Comparison of ENCODE assay signal across 11 mouse cellular contexts in genomic region chr7:128270431-128270850, GRCm38 (mm10). TPM values are rescaled to one million over a fixed set of nuclear protein-coding genes. Genes with fewer than 3 reads are reported as not detected.
DNase-seq lines count a peak whose midpoint lies in the region; ATAC-seq and TF ChIP-seq lines count a peak whose summit lies in the region.
"Had no signal": no experiment of that assay in that cellular context is flagged by ENCODE, and none has a peak within 500 bp of the region (broad histone marks: within the 10 kb centered on the region; RNA-seq: fewer than 3 reads in every experiment).

No protein-coding gene starts in this region.

- WGBS in heart, embryonic 15.5 days = 35% methylated on average over 13 of the region's 13 CpGs
- WGBS in cerebellum, adult 2 months = 25% methylated on average over 13 of the region's 13 CpGs
- WGBS in liver, embryonic 11.5 days = 35% methylated on average over 13 of the region's 13 CpGs

- H3K27ac ChIP-seq in heart, embryonic 15.5 days = no peak overlapping the region
- no peak overlapping the region for H3K27ac ChIP-seq in ES-E14 (ENCODE audit: insufficient read depth, low read depth, low read length, poor library complexity, severe bottlenecking)
- no peak overlapping the region for H3K27ac ChIP-seq in cerebellum, adult 2 months (ENCODE audit: insufficient read depth, low read length)
- H3K27ac ChIP-seq in liver, embryonic 11.5 days (ENCODE audit: low read depth, low read length) = peak overlapping the region; percentile 79

- H3K27me3 ChIP-seq in heart, embryonic 15.5 days = no peaks in the 10 kb centered on the region
- H3K27me3 ChIP-seq in cerebellum, adult 2 months (ENCODE audit: control insufficient read depth, insufficient read depth, low read length) = no peaks in the 10 kb centered on the region
- peaks cover 2% of the 10 kb centered on the region; the same call in 1 of the 2 replicates for H3K27me3 ChIP-seq in liver, embryonic 11.5 days (replicated peaks; ENCODE audit: control insufficient read depth, insufficient read depth, low read length)

- no peaks in the 10 kb centered on the region for H3K9me3 ChIP-seq in heart, embryonic 15.5 days (replicated peaks)
- no peaks in the 10 kb centered on the region for H3K9me3 ChIP-seq in ES-E14 (ENCODE audit: control insufficient read depth, insufficient read depth, low read depth, low read length)
- H3K9me3 ChIP-seq in liver, embryonic 11.5 days (ENCODE audit: control insufficient read depth, low read length) = no peaks in the 10 kb centered on the region
- H3K9me3 ChIP-seq: G1E had no signal

- no peak for DNase-seq in heart, postnatal 4 days
- DNase-seq in ES-E14 (ENCODE audit: low read depth, low spot score) = peak; percentile 62
- DNase-seq in cerebellum, adult 2 months = peak; percentile 66 to 74
- peak; percentile 81 for DNase-seq in liver, embryonic 11.5 days (ENCODE audit: low spot score)
- no peak for DNase-seq in urinary bladder, postnatal 14 days (ENCODE audit: low spot score)
- DNase-seq in gastrocnemius, postnatal 36 days = no peak
- DNase-seq in layer of hippocampus, postnatal 25 days (ENCODE audit: extremely low spot score in 1 of 2, low spot score in 1 of 2) = no peak

- intact Hi-C loops in gastrocnemius, postnatal 36 days (cut with DNase I) = no loop called here

- no peak overlapping the region for H3K4me3 ChIP-seq in heart, embryonic 15.5 days
- peak overlapping the region; percentile 20 to 44; a peak in 3 of 4 replicates for H3K4me3 ChIP-seq in ES-E14 (ENCODE audit: insufficient read depth in 1 of 2, low read depth in 1 of 2, low read length in 2 of 2, poor library complexity in 1 of 2, severe bottlenecking in 1 of 2)
- no peak overlapping the region for H3K4me3 ChIP-seq in cerebellum, adult 2 months (replicated peaks; ENCODE audit: insufficient read depth, low read depth, low read length)
- 0 out of 2 replicates have a peak overlapping the region, but pooled peaks have one; percentile 6 for H3K4me3 ChIP-seq in liver, embryonic 11.5 days (ENCODE audit: low read depth, low read length)

- TF ChIP-seq POLR2A in cerebellum, adult 2 months (IDR thresholded peaks at IDR 0.05; ENCODE audit: borderline replicate concordance, insufficient read depth, low read length) = no peak

- TF ChIP-seq CTCF in cerebellum, adult 2 months (IDR thresholded peaks at IDR 0.05; ENCODE audit: borderline replicate concordance, insufficient read depth, low read depth, low read length) = no peak

- in situ Hi-C loops in ES-E14 (cut with MboI; ENCODE audit: low sequenced_read_pairs in 2 of 2, unreplicated experiment in 2 of 2) = no loop called here

- H3K4me1 ChIP-seq in heart, embryonic 15.5 days (replicated peaks) = peaks cover 6% of the 10 kb centered on the region
- H3K4me1 ChIP-seq in ES-E14 (ENCODE audit: control insufficient read depth in 2 of 2, insufficient read depth in 2 of 2, low read length in 2 of 2, poor library complexity in 1 of 2) = peaks cover 0 to 17% of the 10 kb centered on the region in 2 experiments; a peak in 1 of 4 replicates
- peaks cover 26% of the 10 kb centered on the region for H3K4me1 ChIP-seq in cerebellum, adult 2 months (ENCODE audit: control insufficient read depth, insufficient read depth, low read length)
- H3K4me1 ChIP-seq in liver, embryonic 11.5 days (replicated peaks; ENCODE audit: control insufficient read depth, insufficient read depth, low read length) = peaks cover 11% of the 10 kb centered on the region

- peaks cover 33% of the 10 kb centered on the region for H3K36me3 ChIP-seq in heart, embryonic 15.5 days
- peaks cover 6% of the 10 kb centered on the region; the same call in 1 of the 2 replicates for H3K36me3 ChIP-seq in ES-E14 (ENCODE audit: control insufficient read depth, insufficient read depth, low read length, poor library complexity, severe bottlenecking)
- peaks cover 32% of the 10 kb centered on the region for H3K36me3 ChIP-seq in liver, embryonic 11.5 days (ENCODE audit: control insufficient read depth, insufficient read depth, low read length)

- peak; percentile 60; the same call in 1 of the 2 replicates for ATAC-seq in heart, embryonic 15.5 days (replicated peaks; ENCODE audit: insufficient number of reproducible peaks, insufficient read depth, low FRiP score, low read depth)
- peak; percentile 98 for ATAC-seq in liver, embryonic 11.5 days (replicated peaks; ENCODE audit: low FRiP score)

- no peak overlapping the region for H3K4me2 ChIP-seq in heart, embryonic 15.5 days
- H3K4me2 ChIP-seq in liver, embryonic 11.5 days = peak overlapping the region; percentile 38

- no peak overlapping the region for H3K9ac ChIP-seq in heart, embryonic 15.5 days
- H3K9ac ChIP-seq in ES-E14 (ENCODE audit: insufficient read depth, low read depth, low read length, poor library complexity, severe bottlenecking) = no peak overlapping the region
- peak overlapping the region; percentile 51 for H3K9ac ChIP-seq in liver, embryonic 11.5 days (ENCODE audit: low read depth, low read length)

TF ChIP-seq in ES-E14, 5 proteins besides CTCF, POLR2A, EP300 and RAD21:
- TF ChIP-seq ZC3H11A (IDR thresholded peaks at IDR 0.05; ENCODE audit: borderline replicate concordance, low read depth, low read length) (no peak), CHD2 (IDR thresholded peaks at IDR 0.05; ENCODE audit: low read depth, low read length) (no peak), ZNF384 (IDR thresholded peaks at IDR 0.05; ENCODE audit: low read depth, low read length) (no peak), HCFC1 (IDR thresholded peaks at IDR 0.05; ENCODE audit: borderline replicate concordance, insufficient read depth, low read length) (no peak), MAFK (IDR thresholded peaks at IDR 0.05; ENCODE audit: insufficient read depth, low read depth, low read length) (no peak)

RNA-seq across cellular contexts. Expression of gene Slc5a2, which starts 5.0 kb away (rescaled TPM):
- polyA plus RNA-seq in heart, embryonic 15.5 days (2015; fragmentation: Nextera tagmentation; extraction: Ambion mirVana) = not detected in 2 replicates
- not detected for total RNA-seq in heart, postnatal 4 days (2021)
- total RNA-seq in ES-E14 (2012; rRNA removed) = 0.49 and 0.53 TPM in 2 replicates
- polyA plus RNA-seq in cerebellum, adult 2 months (2012; rRNA removed) = 0.30 and 0.51 TPM in 2 replicates
- 2.1 and 3.0 TPM in 2 replicates for polyA plus RNA-seq in liver, embryonic 11.5 days (2014; fragmentation: Nextera tagmentation; extraction: Ambion mirVana)
- not detected for total RNA-seq in gastrocnemius, postnatal 36 days (2021)
- total RNA-seq in layer of hippocampus, postnatal 25 days (2021) = not detected
- total RNA-seq: neutrophil, adult 5-6 weeks had no signal
- polyA plus RNA-seq: large intestine, adult 2 months had no signal

RNA-seq across cellular contexts. Expression of gene Tgfb1i1, which starts 23.8 kb away (rescaled TPM):
- 160 and 174 TPM in 2 replicates for polyA plus RNA-seq in heart, embryonic 15.5 days (2015; fragmentation: Nextera tagmentation; extraction: Ambion mirVana)
- 100 to 1,000 TPM; 101 to 108 TPM for total RNA-seq in heart, postnatal 4 days (2021)
- 5.1 and 10.5 TPM in 2 replicates for total RNA-seq in ES-E14 (2012; rRNA removed)
- polyA plus RNA-seq in cerebellum, adult 2 months (2012; rRNA removed) = 10.8 and 13.1 TPM in 2 replicates
- 35.3 and 38.2 TPM in 2 replicates for polyA plus RNA-seq in liver, embryonic 11.5 days (2014; fragmentation: Nextera tagmentation; extraction: Ambion mirVana)
- total RNA-seq in gastrocnemius, postnatal 36 days (2021) = 1 to 10 TPM; 5.3 to 6.1 TPM
- 10 to 100 TPM; 16.3 to 20.4 TPM for total RNA-seq in layer of hippocampus, postnatal 25 days (2021)

RNA-seq across cellular contexts. Expression of gene BC017158, which starts 27.5 kb away (rescaled TPM):
- polyA plus RNA-seq in heart, embryonic 15.5 days (2015; fragmentation: Nextera tagmentation; extraction: Ambion mirVana) = 12.6 and 18.1 TPM in 2 replicates
- 10 to 100 TPM; 12.4 to 13.1 TPM for total RNA-seq in heart, postnatal 4 days (2021)
- 18.6 and 19.6 TPM in 2 replicates for total RNA-seq in ES-E14 (2012; rRNA removed)
- polyA plus RNA-seq in cerebellum, adult 2 months (2012; rRNA removed) = 35.4 and 38.9 TPM in 2 replicates
- polyA plus RNA-seq in liver, embryonic 11.5 days (2014; fragmentation: Nextera tagmentation; extraction: Ambion mirVana) = 38.2 and 42.3 TPM in 2 replicates
- 1 to 10 TPM; 2.5 to 2.6 TPM for total RNA-seq in gastrocnemius, postnatal 36 days (2021)
- total RNA-seq in layer of hippocampus, postnatal 25 days (2021) = 10 to 100 TPM; 24.1 to 24.6 TPM

RNA-seq across cellular contexts. Expression of gene 9130023H24Rik, which starts 32.6 kb away (rescaled TPM):
- 5.8 and 6.1 TPM in 2 replicates for polyA plus RNA-seq in heart, embryonic 15.5 days (2015; fragmentation: Nextera tagmentation; extraction: Ambion mirVana)
- total RNA-seq in heart, postnatal 4 days (2021) = 1 to 10 TPM; 5.3 to 6.8 TPM
- total RNA-seq in ES-E14 (2012; rRNA removed) = 2.1 and 2.6 TPM in 2 replicates
- 2.6 and 2.8 TPM in 2 replicates for polyA plus RNA-seq in cerebellum, adult 2 months (2012; rRNA removed)
- polyA plus RNA-seq in liver, embryonic 11.5 days (2014; fragmentation: Nextera tagmentation; extraction: Ambion mirVana) = 3.8 and 4.5 TPM in 2 replicates
- 1 to 10 TPM; 1.4 to 1.7 TPM for total RNA-seq in gastrocnemius, postnatal 36 days (2021)
- 1 to 10 TPM; 3.6 to 3.9 TPM for total RNA-seq in layer of hippocampus, postnatal 25 days (2021)

RNA-seq across cellular contexts. Expression of gene Armc5, which starts 33.3 kb away (rescaled TPM):
- 11.5 and 14.9 TPM in 2 replicates for polyA plus RNA-seq in heart, embryonic 15.5 days (2015; fragmentation: Nextera tagmentation; extraction: Ambion mirVana)
- total RNA-seq in heart, postnatal 4 days (2021) = 10 to 100 TPM; 13.3 to 13.8 TPM
- 9.3 and 11.4 TPM in 2 replicates for total RNA-seq in ES-E14 (2012; rRNA removed)
- polyA plus RNA-seq in cerebellum, adult 2 months (2012; rRNA removed) = 16.1 and 17.2 TPM in 2 replicates
- 15.1 and 15.8 TPM in 2 replicates for polyA plus RNA-seq in liver, embryonic 11.5 days (2014; fragmentation: Nextera tagmentation; extraction: Ambion mirVana)
- total RNA-seq in gastrocnemius, postnatal 36 days (2021) = 1 to 10 TPM; 8.0 to 8.5 TPM
- 10 to 100 TPM; 12.4 to 13.2 TPM for total RNA-seq in layer of hippocampus, postnatal 25 days (2021)

Comparison
In these comparisons a context has a peak if more than half of its experiments do, and no peak if none do; other contexts are left out.
1. H3K4me3 ChIP-seq: peak in ES-E14 (2 of 2) and liver, embryonic 11.5 days (single experiment); none in heart, embryonic 15.5 days (single experiment) and cerebellum, adult 2 months (single experiment).
2. DNase-seq: peak in ES-E14 (single experiment), cerebellum, adult 2 months (2 of 2) and liver, embryonic 11.5 days (single experiment); none in heart, postnatal 4 days (single experiment), urinary bladder, postnatal 14 days (single experiment), gastrocnemius, postnatal 36 days (0 of 2) and layer of hippocampus, postnatal 25 days (0 of 2).